Mouse (Mus musculus) forebrain, embryonic 15.5 days (tissue): ENCODE data around the gene Msi2. TPM values are rescaled to one million over a fixed set of nuclear protein-coding genes. Genes with fewer than 3 reads are reported as not detected.

Experiments
- ATAC-seq: fragments of 200-750 bp; cut with Nextera tagmentation; replicated peaks from 2 replicates; pipeline ENCODE4 v1.8.0; 2017; ENCODE audit warnings: mild to moderate bottlenecking, moderate TSS enrichment, moderate library complexity
- H3K27ac ChIP-seq: fragments of 300-500 bp; sonication (generic); replicated peaks from 2 replicates; pipeline ENCODE4 v1.5.1; 2015; ENCODE audit warnings: mild to moderate bottlenecking, inconsistent platforms
- H3K27me3 ChIP-seq: fragments of 300-500 bp; sonication (generic); 2 replicates; pipeline ENCODE4 v1.6.1; 2015; ENCODE audit warnings: inconsistent platforms
- H3K36me3 ChIP-seq: fragments of 300-500 bp; sonication (generic); 2 replicates; pipeline ENCODE4 v1.6.1; 2015; ENCODE audit warnings: mild to moderate bottlenecking, inconsistent platforms
- H3K4me1 ChIP-seq: fragments of 300-500 bp; sonication (generic); 2 replicates; pipeline ENCODE4 v1.6.1; 2015; ENCODE audit warnings: inconsistent platforms
- H3K4me2 ChIP-seq: fragments of 300-500 bp; sonication (generic); replicated peaks from 2 replicates; pipeline ENCODE4 v1.6.1; 2015; ENCODE audit warnings: mild to moderate bottlenecking, inconsistent platforms
- H3K4me3 ChIP-seq: fragments of 300-500 bp; sonication (generic); 2 replicates; pipeline ENCODE4 v1.5.1; 2015; ENCODE audit warnings: mild to moderate bottlenecking, inconsistent platforms
- H3K9ac ChIP-seq: fragments of 300-500 bp; sonication (generic); replicated peaks from 2 replicates; pipeline ENCODE4 v1.6.1; 2015; ENCODE audit warnings: mild to moderate bottlenecking, inconsistent platforms
- H3K9me3 ChIP-seq: fragments of 300-500 bp; sonication (generic); 2 replicates; pipeline ENCODE4 v1.6.1; 2016; ENCODE audit warnings: inconsistent platforms
- WGBS: fragments of 180-500 bp; shearing (Covaris S2); methylation state at CpG from one replicate; pipeline ENCODE4 v1.1.7; 2015; ENCODE audit warnings: mixed read lengths; 5-methylcytosine and 5-hydroxymethylcytosine counted together
- polyA plus RNA-seq: library from polyadenylated mRNA; unstranded; fragments of >200 nt; fragmentation: Nextera tagmentation; extraction: Ambion mirVana; gene quantifications from 2 replicates; pipeline ENCODE4 v1.2.1, GENCODE M21; 2015

The Msi2 gene
- polyA plus RNA-seq, 1 experiment from 2014 or later = 27.1 TPM

DNA sequence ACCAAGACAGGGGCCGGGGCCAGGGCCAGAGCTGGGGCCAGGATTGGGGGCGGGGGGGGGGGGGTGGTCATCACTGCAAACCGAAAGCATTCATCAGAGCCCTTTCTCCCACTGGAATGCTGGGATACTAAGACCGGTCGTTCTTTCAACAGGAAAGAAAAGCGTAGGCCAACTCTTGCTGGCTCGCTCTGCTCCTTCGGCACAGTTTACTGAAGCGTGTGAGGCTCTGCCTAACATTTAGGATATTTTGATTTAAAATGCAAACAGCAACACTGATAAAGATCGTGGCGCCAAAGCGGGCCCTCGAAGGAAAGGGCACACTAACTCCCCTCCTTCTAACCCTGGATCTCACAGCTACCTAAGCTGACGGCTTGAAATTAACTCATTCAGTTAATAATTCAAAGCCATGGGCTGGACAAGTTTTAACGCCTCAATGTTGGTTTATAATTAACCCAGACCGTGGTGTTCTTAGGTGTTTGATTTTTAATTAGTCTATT lies 100.3 kb downstream of the Msi2 start:
- Histone ChIP-seq H3K4me3 (no peak overlapping the region), H3K9me3 (no peaks in the 10 kb centered on the region), H3K27ac (peak overlapping the region; percentile 84), H3K9ac (no peak overlapping the region), H3K27me3 (no peaks in the 10 kb centered on the region), H3K36me3 (no peaks in the 10 kb centered on the region), H3K4me1 (peaks cover 81% of the 10 kb centered on the region), H3K4me2 (0 out of 2 replicates have a peak overlapping the region, but pooled peaks have one; percentile 7)
- peak; percentile 24 for ATAC-seq
- 28% methylated on average over 16 of the region's 16 CpGs for WGBS

DNA sequence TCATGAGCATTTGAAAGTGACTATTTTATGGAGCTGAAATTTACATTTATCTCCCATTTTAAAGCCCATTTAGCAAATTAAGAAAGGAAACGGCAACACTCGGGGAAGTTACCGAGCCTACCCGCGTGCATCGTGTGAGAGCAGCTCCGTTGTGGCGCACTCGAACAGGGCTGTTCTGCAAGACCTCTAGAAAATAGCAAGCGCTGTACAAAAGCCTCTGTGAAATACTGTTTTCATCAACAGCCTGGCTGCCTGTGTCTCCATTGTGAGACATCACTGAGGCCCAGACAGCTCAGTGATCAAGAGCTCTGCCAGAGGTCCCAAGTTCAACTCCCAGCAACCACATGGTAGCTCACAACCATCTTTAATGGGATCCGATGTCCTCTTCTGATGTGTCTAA lies 100.9 kb downstream of the Msi2 start:
- Histone ChIP-seq H3K4me3 (no peak overlapping the region), H3K27ac (peak overlapping the region; percentile 84), H3K9ac (no peak overlapping the region), H3K36me3 (no peaks in the 10 kb centered on the region), H3K27me3 (no peaks in the 10 kb centered on the region), H3K4me1 (peaks cover 77% of the 10 kb centered on the region), H3K4me2 (0 out of 2 replicates have a peak overlapping the region, but pooled peaks have one; percentile 9), H3K9me3 (no peaks in the 10 kb centered on the region)
- 0 out of 2 replicates have a peak, but pooled peaks have one; percentile 34 for ATAC-seq
- 24% methylated on average over 11 of the region's 11 CpGs for WGBS

DNA sequence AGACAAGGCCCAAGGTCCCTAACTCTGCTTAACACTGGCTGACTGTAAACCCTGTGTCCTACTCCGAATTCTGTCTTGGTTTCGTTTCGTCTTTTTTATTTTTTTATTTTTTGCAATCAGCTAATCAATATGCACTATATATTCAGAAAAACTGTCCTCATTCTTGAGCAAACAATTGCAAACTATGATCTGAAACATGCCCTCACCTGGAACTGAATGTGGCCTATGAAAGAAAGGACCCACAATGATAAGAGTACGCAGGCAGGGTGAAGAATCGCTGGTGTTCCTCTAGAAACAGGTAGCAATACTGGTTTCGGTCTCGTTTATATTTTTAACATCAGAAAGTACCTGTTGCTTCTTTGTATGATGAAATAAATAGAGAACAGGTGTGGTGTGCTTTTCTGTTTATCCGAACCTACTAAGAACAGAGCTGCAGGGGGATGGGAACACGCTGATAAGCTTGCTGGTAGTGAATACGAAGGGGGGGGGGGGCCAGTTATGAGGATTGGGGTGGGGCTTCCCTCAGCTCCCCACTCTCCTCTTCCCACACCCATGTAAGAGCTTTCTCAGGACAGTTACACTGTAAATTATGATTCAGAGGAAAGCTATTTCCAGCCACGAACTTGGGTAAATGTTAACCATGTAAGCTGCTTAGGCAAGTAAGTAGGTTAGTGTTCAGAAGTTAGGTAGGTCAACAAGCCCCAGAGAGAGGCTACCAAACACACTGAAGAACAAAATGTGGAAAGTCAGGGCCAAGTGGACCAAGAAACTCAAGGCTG lies 103.6 kb downstream of the Msi2 start:
- no peaks in the 10 kb centered on the region for H3K27me3 ChIP-seq
- peaks cover 52% of the 10 kb centered on the region for H3K4me1 ChIP-seq
- no peaks in the 10 kb centered on the region for H3K9me3 ChIP-seq
- no peaks in the 10 kb centered on the region for H3K36me3 ChIP-seq
- ATAC-seq = no peak
- no peak overlapping the region for H3K4me2 ChIP-seq
- H3K4me3 ChIP-seq = no peak overlapping the region
- H3K27ac ChIP-seq = peak overlapping the region; percentile 34; the same call in 1 of the 2 replicates
- H3K9ac ChIP-seq = no peak overlapping the region
- whole genome bisulfite sequencing = 82% methylated on average over 11 of the region's 11 CpGs

DNA sequence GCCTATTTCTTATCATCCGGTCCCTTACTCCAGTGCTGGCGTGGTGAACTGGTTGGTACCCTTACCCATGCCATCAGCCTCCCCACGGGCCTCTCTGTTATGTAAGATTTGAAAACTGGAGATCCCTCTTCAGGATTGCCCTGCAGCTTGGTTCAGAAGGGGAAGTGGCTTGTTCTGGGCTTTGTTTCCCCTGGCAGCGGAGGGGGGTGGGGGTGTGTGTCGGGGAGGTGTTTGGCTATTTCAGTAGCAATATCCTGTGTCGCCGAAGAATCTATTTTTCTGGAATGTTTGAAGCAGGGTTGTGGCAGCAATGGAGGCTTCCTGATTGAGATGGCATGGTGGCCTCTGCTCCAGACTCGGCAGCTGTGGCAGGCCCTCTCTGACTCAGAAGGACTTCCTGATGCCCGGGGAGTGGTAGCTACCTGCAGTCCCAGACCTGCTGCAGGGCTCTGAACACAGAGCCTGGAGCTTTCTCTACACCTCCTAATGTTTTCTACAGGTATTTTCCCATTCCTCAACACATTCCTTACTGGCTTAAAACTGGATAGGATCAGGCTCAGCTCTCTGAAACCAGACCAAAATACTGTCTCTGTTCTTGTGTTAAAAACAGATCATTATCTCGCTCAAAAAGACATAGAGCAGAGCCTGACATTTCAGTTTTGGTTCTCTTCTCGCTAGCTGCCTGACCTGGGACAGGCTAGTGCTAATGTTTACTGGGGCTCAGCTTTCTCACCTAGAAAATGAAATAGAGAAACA lies 104.4 kb downstream of the Msi2 start:
- WGBS = 72% methylated on average over 11 of the region's 11 CpGs
- Histone ChIP-seq H3K27ac (peak overlapping the region; percentile 34), H3K9ac (no peak overlapping the region), H3K4me2 (no peak overlapping the region), H3K27me3 (no peaks in the 10 kb centered on the region), H3K4me1 (peaks cover 48% of the 10 kb centered on the region), H3K4me3 (no peak overlapping the region), H3K36me3 (no peaks in the 10 kb centered on the region), H3K9me3 (no peaks in the 10 kb centered on the region)
- ATAC-seq = no peak

DNA sequence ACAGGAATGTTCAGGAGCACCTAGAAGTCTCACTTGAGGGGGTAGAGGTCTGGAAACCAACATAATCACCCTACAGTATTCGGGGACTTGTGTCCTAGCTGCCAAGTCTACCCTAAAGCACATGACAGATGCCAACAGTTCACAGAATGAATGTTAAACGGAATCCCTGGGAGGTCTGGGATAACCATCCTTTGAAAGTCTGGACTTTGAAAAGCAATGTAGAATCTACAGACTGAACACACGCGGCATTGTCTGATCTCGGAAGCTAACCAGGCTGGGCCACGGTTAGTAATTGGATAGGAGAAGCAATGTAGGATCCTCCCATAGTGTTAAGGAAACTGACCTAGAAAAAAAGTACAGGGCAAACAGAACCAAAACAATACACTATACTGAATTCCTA lies 105.3 kb downstream of the Msi2 start:
- Histone ChIP-seq H3K9me3 (no peaks in the 10 kb centered on the region), H3K27ac (peak overlapping the region; percentile 34; the same call in 1 of the 2 replicates), H3K36me3 (no peaks in the 10 kb centered on the region), H3K4me2 (no peak overlapping the region), H3K27me3 (no peaks in the 10 kb centered on the region), H3K9ac (no peak overlapping the region), H3K4me3 (no peak overlapping the region), H3K4me1 (peaks cover 47% of the 10 kb centered on the region)
- no peak for ATAC-seq
- WGBS = 35% methylated on average over 6 of the region's 6 CpGs

DNA sequence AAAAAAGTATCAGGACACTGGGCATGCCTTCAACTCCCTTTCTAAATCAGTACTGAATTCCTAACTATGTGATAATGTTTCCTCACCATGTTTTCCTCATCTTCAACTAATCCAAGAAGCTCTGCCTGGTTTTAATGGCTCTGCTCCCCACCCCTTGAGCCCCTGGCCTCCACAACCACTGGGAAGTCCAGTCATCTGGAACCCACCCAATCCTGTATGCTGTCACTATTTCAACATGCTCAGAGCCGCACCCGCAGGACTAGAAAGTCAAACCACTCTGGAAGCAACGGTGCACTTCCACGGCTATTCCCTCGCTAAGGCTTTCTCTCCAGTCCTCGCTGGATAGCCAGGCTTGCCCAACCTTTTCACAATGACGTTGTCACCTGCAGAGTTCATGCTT lies 106.2 kb downstream of the Msi2 start:
- no peak overlapping the region for H3K27ac ChIP-seq
- H3K9ac ChIP-seq = no peak overlapping the region
- H3K36me3 ChIP-seq = no peaks in the 10 kb centered on the region
- H3K4me3 ChIP-seq = no peak overlapping the region
- 98% methylated on average over 7 of the region's 7 CpGs for WGBS
- no peak for ATAC-seq
- no peaks in the 10 kb centered on the region for H3K27me3 ChIP-seq
- H3K9me3 ChIP-seq = no peaks in the 10 kb centered on the region
- no peak overlapping the region for H3K4me2 ChIP-seq
- H3K4me1 ChIP-seq = peaks cover 47% of the 10 kb centered on the region

DNA sequence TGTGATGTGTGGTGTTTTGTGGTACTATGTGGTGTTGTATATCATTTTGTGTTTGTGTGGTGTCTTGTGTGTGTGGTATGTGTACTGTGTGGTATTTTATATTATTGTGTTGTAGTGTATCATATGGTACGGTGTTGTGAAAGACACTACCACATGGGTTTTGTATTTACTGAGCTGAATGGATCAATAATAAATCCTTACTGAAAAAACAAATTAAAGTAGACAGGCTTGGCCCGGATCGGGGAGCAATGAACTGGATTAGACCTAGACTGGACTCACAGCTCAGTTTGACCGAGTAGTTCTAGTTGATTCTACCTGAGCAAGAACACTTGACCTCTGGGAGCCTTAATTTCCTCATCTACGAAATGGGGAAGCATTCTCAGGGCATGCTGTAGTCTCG lies 107.5 kb downstream of the Msi2 start:
- Histone ChIP-seq H3K9ac (no peak overlapping the region), H3K27ac (no peak overlapping the region), H3K9me3 (no peaks in the 10 kb centered on the region), H3K36me3 (no peaks in the 10 kb centered on the region), H3K4me3 (no peak overlapping the region), H3K4me2 (no peak overlapping the region), H3K4me1 (peaks cover 53% of the 10 kb centered on the region), H3K27me3 (no peaks in the 10 kb centered on the region)
- ATAC-seq = no peak
- WGBS = 91% methylated on average over 6 of the region's 6 CpGs

DNA sequence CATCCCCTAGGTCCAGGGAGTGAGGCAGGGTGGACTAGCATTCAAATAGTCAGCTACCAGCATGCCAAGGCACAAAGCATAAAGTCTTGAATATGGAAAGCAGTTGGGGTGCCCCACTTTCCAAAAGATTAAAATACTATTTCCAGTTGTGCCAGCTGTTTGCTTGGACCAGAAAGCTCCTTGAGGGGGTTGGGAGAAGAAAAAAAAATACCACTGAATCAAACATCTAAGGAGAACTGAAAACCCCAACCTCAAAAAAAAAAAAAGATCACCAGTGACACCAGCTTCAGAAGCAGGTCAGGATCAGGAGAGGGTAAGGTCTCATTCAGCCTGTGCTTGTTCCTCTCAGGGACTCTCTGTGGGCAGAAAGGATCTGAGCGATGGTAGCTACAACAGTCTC lies 108.2 kb downstream of the Msi2 start:
- Histone ChIP-seq H3K9ac (no peak overlapping the region), H3K4me3 (no peak overlapping the region), H3K27ac (no peak overlapping the region), H3K36me3 (no peaks in the 10 kb centered on the region), H3K4me2 (no peak overlapping the region), H3K4me1 (peaks cover 56% of the 10 kb centered on the region), H3K27me3 (no peaks in the 10 kb centered on the region), H3K9me3 (no peaks in the 10 kb centered on the region)
- 94% methylated on average over 1 of the region's 1 CpGs for WGBS
- ATAC-seq = no peak

DNA sequence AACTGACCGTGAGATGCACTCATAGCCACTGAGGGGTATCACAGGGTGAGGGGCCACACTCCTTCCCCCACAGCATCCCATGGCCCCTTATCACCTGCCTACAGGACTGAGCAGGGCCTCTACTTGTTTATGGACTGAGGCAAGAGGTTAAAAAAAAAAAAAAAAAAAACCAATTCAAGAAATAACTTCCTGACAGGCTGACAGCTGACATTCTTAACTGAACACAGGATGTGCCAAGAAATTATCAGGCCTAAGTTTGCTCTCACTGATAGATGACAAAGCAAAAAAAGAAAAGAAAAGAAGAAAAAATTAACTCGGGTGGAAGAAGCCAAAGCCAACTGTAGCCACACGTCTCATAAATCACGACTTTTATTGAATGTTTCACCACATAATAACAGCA lies 109.7 kb downstream of the Msi2 start:
- Histone ChIP-seq H3K4me2 (no peak overlapping the region), H3K9me3 (no peaks in the 10 kb centered on the region), H3K27me3 (no peaks in the 10 kb centered on the region), H3K4me3 (no peak overlapping the region), H3K36me3 (no peaks in the 10 kb centered on the region), H3K4me1 (peaks cover 43% of the 10 kb centered on the region), H3K9ac (no peak overlapping the region), H3K27ac (0 out of 2 replicates have a peak overlapping the region, but pooled peaks have one; percentile 35)
- no peak for ATAC-seq
- 64% methylated on average over 4 of the region's 4 CpGs for WGBS

DNA sequence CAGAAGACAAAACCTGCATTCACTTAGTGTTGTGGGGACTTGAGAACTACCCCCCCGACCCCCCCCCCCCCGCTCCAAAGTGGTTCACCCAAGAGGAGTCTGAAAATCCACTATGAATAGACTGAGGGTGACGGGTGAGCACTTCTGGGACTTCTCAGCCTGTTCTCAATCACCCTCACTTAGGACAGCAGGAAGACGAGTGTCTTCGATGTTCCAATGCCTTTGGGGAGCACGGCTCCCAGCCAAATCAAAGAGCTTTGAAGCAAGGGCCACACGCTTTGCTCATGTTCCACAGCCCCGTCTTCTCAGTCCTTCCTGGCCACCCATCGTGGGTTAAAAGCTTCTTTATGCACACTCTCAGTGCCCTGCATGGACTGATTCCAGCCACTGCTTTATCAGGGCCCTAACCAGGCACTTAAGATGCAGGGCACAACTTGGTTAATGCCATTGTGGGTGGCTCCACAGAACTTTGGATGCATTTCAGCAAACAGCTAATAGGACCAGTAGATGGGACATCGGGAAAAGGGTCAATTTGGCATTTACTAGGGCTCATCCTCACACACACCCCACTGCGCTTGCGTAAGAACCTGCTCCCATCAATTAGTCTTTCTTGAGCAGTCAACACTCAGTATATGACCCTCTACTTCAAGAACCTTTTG lies 110.5 kb downstream of the Msi2 start:
- H3K4me1 ChIP-seq = peaks cover 36% of the 10 kb centered on the region
- H3K4me3 ChIP-seq = no peak overlapping the region
- H3K27ac ChIP-seq = no peak overlapping the region
- H3K36me3 ChIP-seq = no peaks in the 10 kb centered on the region
- peak; percentile 69 for ATAC-seq
- no peaks in the 10 kb centered on the region for H3K27me3 ChIP-seq
- no peaks in the 10 kb centered on the region for H3K9me3 ChIP-seq
- H3K9ac ChIP-seq = no peak overlapping the region
- no peak overlapping the region for H3K4me2 ChIP-seq
- WGBS = 31% methylated on average over 12 of the region's 12 CpGs

DNA sequence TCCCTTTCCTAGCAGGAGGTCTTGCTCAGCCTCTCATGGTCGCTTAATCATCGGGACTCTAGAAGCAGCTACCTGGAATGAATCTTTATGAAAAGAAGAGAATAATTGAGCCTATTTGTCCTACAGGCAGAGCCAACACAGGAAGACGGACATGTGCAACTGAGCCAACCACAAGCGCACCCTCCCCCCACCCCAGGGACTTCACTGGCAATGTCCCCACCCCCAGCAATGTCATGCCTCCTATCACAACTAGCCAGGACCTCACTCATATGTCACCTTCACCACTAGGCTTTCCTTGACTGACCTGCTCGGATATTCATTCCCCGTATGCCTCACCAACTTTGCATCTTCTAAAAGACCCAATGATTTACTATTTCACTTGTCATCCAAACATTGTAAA lies 112.5 kb downstream of the Msi2 start:
- no peak for ATAC-seq

DNA sequence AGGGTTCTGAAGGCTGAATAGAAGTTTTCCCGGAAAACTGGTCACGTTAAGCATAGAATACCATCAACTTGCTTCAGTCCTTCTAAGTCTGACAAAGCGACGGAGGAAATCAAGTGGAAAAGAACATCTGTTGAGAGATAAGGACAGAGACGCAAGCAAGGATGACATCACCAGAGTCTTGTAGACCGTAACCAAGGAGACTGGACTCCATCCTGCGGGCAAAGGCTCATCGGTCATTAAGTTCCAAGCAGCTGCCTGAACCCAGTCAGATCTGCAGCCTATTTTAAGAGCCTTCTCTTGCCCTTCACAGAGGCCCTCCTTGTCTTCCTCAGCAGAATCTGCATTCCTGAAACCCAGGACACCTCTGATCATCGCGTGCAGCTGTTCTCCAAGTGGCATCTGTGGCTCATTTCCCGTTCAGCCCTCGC lies 113.2 kb downstream of the Msi2 start:
- peaks cover 42% of the 10 kb centered on the region for H3K4me1 ChIP-seq
- WGBS = 63% methylated on average over 12 of the region's 12 CpGs
- H3K27ac ChIP-seq = no peak overlapping the region
- H3K9ac ChIP-seq = no peak overlapping the region
- no peak for ATAC-seq
- no peaks in the 10 kb centered on the region for H3K36me3 ChIP-seq
- no peak overlapping the region for H3K4me3 ChIP-seq
- no peaks in the 10 kb centered on the region for H3K9me3 ChIP-seq
- no peaks in the 10 kb centered on the region for H3K27me3 ChIP-seq
- H3K4me2 ChIP-seq = no peak overlapping the region

More for the DNA sequence above, 112.5 kb downstream of the Msi2 start:
- no peaks in the 10 kb centered on the region for H3K27me3 ChIP-seq
- 71% methylated on average over 6 of the region's 6 CpGs for WGBS
- H3K4me1 ChIP-seq = peaks cover 40% of the 10 kb centered on the region
- H3K36me3 ChIP-seq = no peaks in the 10 kb centered on the region
- no peak overlapping the region for H3K4me3 ChIP-seq
- H3K9ac ChIP-seq = no peak overlapping the region
- no peaks in the 10 kb centered on the region for H3K9me3 ChIP-seq
- no peak overlapping the region for H3K27ac ChIP-seq
- H3K4me2 ChIP-seq = no peak overlapping the region
